Mouse (Mus musculus) left cerebral cortex, postnatal 25 days (tissue): ENCODE results near the gene Rnf220. TPM values are rescaled to one million over a fixed set of nuclear protein-coding genes. Genes with fewer than 3 reads are reported as not detected.

Source experiments
- DNase-seq, 2 experiments: peaks; one replicate each; pipeline ENCODE4 v3.0.0; 2022; ENCODE audit warnings: low spot score in 2 of 2, mixed read lengths in 1 of 2
- intact Hi-C: fragments of 180-260 bp; cut with DNase I; formaldehyde crosslinking; loops from one replicate; pipeline ENCODE4 v1.15.1; 2025
- total RNA-seq, 2 experiments: library from RNA; stranded (reverse); gene quantifications; 2 replicates each; pipeline ENCODE4 v1.2.3; 2021

Rnf220 gene
- total RNA-seq, 2 experiments from 2014 or later, result 179 to 182 TPM

GRCm38 (mm10) chr4:117447926-117448325, 48.9 kb downstream of the Rnf220 start:
- DNase-seq, result no peak

GRCm38 (mm10) chr4:117445516-117446207, 51.2 kb downstream of the Rnf220 start:
- no peak for DNase-seq
- intact Hi-C loops, result no loop called here

More at GRCm38 (mm10) chr4:117447926-117448325, 48.9 kb downstream of the Rnf220 start:
- intact Hi-C loops, result no loop called here

GRCm38 (mm10) chr4:117438919-117439318, 57.9 kb downstream of the Rnf220 start:
- intact Hi-C loops, result no loop called here
- DNase-seq, result no peak

- DNase-seq, result no peak
- intact Hi-C loops, result no loop called here
Measured at GRCm38 (mm10) chr4:117438064-117438463, 58.8 kb downstream of the Rnf220 start.

- intact Hi-C loops, result no loop called here
Measured at GRCm38 (mm10) chr4:117436995-117437660, 59.7 kb downstream of the Rnf220 start.

GRCm38 (mm10) chr4:117434336-117434735, 62.5 kb downstream of the Rnf220 start:
- DNase-seq, result no peak
- intact Hi-C loops, result no loop called here

More at GRCm38 (mm10) chr4:117436995-117437660, 59.7 kb downstream of the Rnf220 start:
- no peak for DNase-seq

- DNase-seq, result no peak
- intact Hi-C loops, result no loop called here
Measured at GRCm38 (mm10) chr4:117429604-117430003, 67.2 kb downstream of the Rnf220 start.

- DNase-seq, result peak in 1 of 2 experiments; percentile 17
- intact Hi-C loops, result no loop called here
Measured at GRCm38 (mm10) chr4:117427540-117427939, 69.3 kb downstream of the Rnf220 start.

GRCm38 (mm10) chr4:117421077-117421476, 75.8 kb downstream of the Rnf220 start:
- intact Hi-C loops, result no loop called here

GRCm38 (mm10) chr4:117416827-117417226, 80.0 kb downstream of the Rnf220 start:
- intact Hi-C loops, result no loop called here
- no peak for DNase-seq

More at GRCm38 (mm10) chr4:117421077-117421476, 75.8 kb downstream of the Rnf220 start:
- no peak for DNase-seq

GRCm38 (mm10) chr4:117410049-117410410, 86.8 kb downstream of the Rnf220 start:
- intact Hi-C loops, result no loop called here
- no peak for DNase-seq

GRCm38 (mm10) chr4:117409144-117410048, 87.5 kb downstream of the Rnf220 start:
- intact Hi-C loops, result no loop called here
- DNase-seq, result peak in 1 of 2 experiments; percentile 42

GRCm38 (mm10) chr4:117407945-117408344, 88.9 kb downstream of the Rnf220 start:
- DNase-seq, result no peak
- intact Hi-C loops, result no loop called here

GRCm38 (mm10) chr4:117405999-117406398, 90.9 kb downstream of the Rnf220 start:
- DNase-seq, result peak in 1 of 2 experiments; percentile 11
- intact Hi-C loops, result no loop called here

GRCm38 (mm10) chr4:117405211-117405610, 91.6 kb downstream of the Rnf220 start:
- no peak for DNase-seq
- intact Hi-C loops, result no loop called here

GRCm38 (mm10) chr4:117403411-117403810, 93.4 kb downstream of the Rnf220 start:
- no peak for DNase-seq

GRCm38 (mm10) chr4:117397128-117397527, 99.7 kb downstream of the Rnf220 start:
- intact Hi-C loops, result no loop called here
- DNase-seq, result no peak

More at GRCm38 (mm10) chr4:117403411-117403810, 93.4 kb downstream of the Rnf220 start:
- intact Hi-C loops, result no loop called here

GRCm38 (mm10) chr4:117393027-117393426, 103.8 kb downstream of the Rnf220 start:
- intact Hi-C loops, result no loop called here

GRCm38 (mm10) chr4:117392391-117392790, 104.5 kb downstream of the Rnf220 start:
- intact Hi-C loops, result no loop called here
- no peak for DNase-seq

More at GRCm38 (mm10) chr4:117393027-117393426, 103.8 kb downstream of the Rnf220 start:
- no peak for DNase-seq

GRCm38 (mm10) chr4:117391966-117392365, 104.9 kb downstream of the Rnf220 start:
- intact Hi-C loops, result no loop called here
- no peak for DNase-seq
